In genomic region chr13:46273453-46274110, GRCm38 (mm10) we compare ENCODE assay signal across 9 mouse cellular contexts. TPM values are rescaled to one million over a fixed set of nuclear protein-coding genes. Genes with fewer than 3 reads are reported as not detected.
A peak's percentile ranks its signal among the peaks of the same experiment; 100 is the strongest.
DNase-seq lines count a peak whose midpoint lies in the region; ATAC-seq lines count a peak whose summit lies in the region.
"Had no signal": no experiment of that assay in that cellular context is flagged by ENCODE, and none has a peak within 500 bp of the region (broad histone marks: within the 10 kb centered on the region; RNA-seq: fewer than 3 reads in every experiment).

Stmnd1 (plus strand) TSS chr13:46273721.

- H3K4me2 ChIP-seq in embryonic facial prominence, embryonic 12.5 days (replicated peaks): peak within 1 kb of the TSS; percentile 47
- peak within 1 kb of the TSS; percentile 30 for H3K4me2 ChIP-seq in liver, embryonic 13.5 days

- 0 out of 2 replicates have a peak, but pooled peaks have one; percentile 31 for ATAC-seq in embryonic facial prominence, embryonic 12.5 days (ENCODE audit: insufficient number of reproducible peaks, insufficient read depth, low FRiP score, low TSS enrichment)
- no peak for ATAC-seq in liver, embryonic 13.5 days (ENCODE audit: low read depth)
- ATAC-seq in megakaryocyte progenitor cell, adult 5-6 weeks (replicated peaks; ENCODE audit: poor library complexity): no peak

- H3K27me3 ChIP-seq in embryonic facial prominence, embryonic 12.5 days: no peaks in the 10 kb centered on the region; the same call in 1 of the 2 replicates
- H3K27me3 ChIP-seq in liver, embryonic 13.5 days: peaks cover 4% of the 10 kb centered on the region; the same call in 1 of the 2 replicates

- peak within 1 kb of the TSS; percentile 7; the same call in 1 of the 2 replicates for H3K9ac ChIP-seq in embryonic facial prominence, embryonic 12.5 days
- no peak within 1 kb of the TSS for H3K9ac ChIP-seq in liver, embryonic 13.5 days

- DNase-seq in heart, postnatal 10 days: peak; percentile 36 to 55
- DNase-seq in liver, embryonic 13.5 days: no peak
- peak; percentile 64 for DNase-seq in retina, postnatal 1 day
- DNase-seq in layer of hippocampus, adult 11-12 months (ENCODE audit: low spot score): no peak
- no peak for DNase-seq in cerebellum, postnatal 10 days

- H3K9me3 ChIP-seq in embryonic facial prominence, embryonic 12.5 days: no peaks in the 10 kb centered on the region
- H3K9me3 ChIP-seq in liver, embryonic 13.5 days (replicated peaks): no peaks in the 10 kb centered on the region

- no peak within 1 kb of the TSS for H3K4me3 ChIP-seq in brown adipose tissue, adult 24 weeks (ENCODE audit: insufficient read depth, low read depth, low read length)
- H3K4me3 ChIP-seq in embryonic facial prominence, embryonic 12.5 days: 0 out of 2 replicates have a peak within 1 kb of the TSS, but pooled peaks have one; percentile 4
- no peak within 1 kb of the TSS for H3K4me3 ChIP-seq in liver, embryonic 13.5 days (replicated peaks)

- H3K27ac ChIP-seq in brown adipose tissue, adult 24 weeks (replicated peaks; ENCODE audit: low read depth, low read length): peak within 1 kb of the TSS; percentile 27
- peak within 1 kb of the TSS; percentile 61 for H3K27ac ChIP-seq in embryonic facial prominence, embryonic 12.5 days
- H3K27ac ChIP-seq in liver, embryonic 13.5 days: no peak within 1 kb of the TSS

- H3K36me3 ChIP-seq in embryonic facial prominence, embryonic 12.5 days: no peaks in the 10 kb centered on the region
- no peaks in the 10 kb centered on the region for H3K36me3 ChIP-seq in liver, embryonic 13.5 days

- 12% methylated on average over 8 of the region's 8 CpGs for WGBS in embryonic facial prominence, embryonic 12.5 days
- whole genome bisulfite sequencing in liver, embryonic 13.5 days (ENCODE audit: insufficient replicate concordance): 18% methylated on average over 7 of the region's 8 CpGs

- intact Hi-C loops in heart, postnatal 10 days (cut with DNase I): no loop called here

- H3K4me1 ChIP-seq in brown adipose tissue, adult 24 weeks (ENCODE audit: control insufficient read depth, insufficient read depth, insufficient read length, low read length): peaks cover 4% of the 10 kb centered on the region; the same call in 1 of the 2 replicates
- H3K4me1 ChIP-seq in embryonic facial prominence, embryonic 12.5 days: peaks cover 23% of the 10 kb centered on the region
- H3K4me1 ChIP-seq in liver, embryonic 13.5 days (replicated peaks): peaks cover 17% of the 10 kb centered on the region

RNA-seq across cellular contexts. Expression of gene Stmnd1, which starts in this region (rescaled TPM):
- 1.0 TPM in 1 of 2 replicates, not detected in the other for polyA plus RNA-seq in brown adipose tissue, adult 24 weeks (2012; ENCODE audit: insufficient read depth, insufficient read length, missing spikeins)
- polyA plus RNA-seq in embryonic facial prominence, embryonic 12.5 days (2016; fragmentation: Nextera tagmentation; extraction: Ambion mirVana): 0.31 and 0.50 TPM in 2 replicates
- total RNA-seq in heart, postnatal 10 days (2021): under 1 TPM; 0.50 TPM
- polyA plus RNA-seq in liver, embryonic 13.5 days (2015; fragmentation: Nextera tagmentation; extraction: Ambion mirVana): not detected in 2 replicates
- not detected in 2 replicates for total RNA-seq in megakaryocyte progenitor cell, adult 5-6 weeks (2015)
- not detected in 2 replicates for total RNA-seq in megakaryocyte progenitor cell, adult 5-6 weeks (2017)
- total RNA-seq: adrenal gland, postnatal 36 days had no signal

Comparison
In these comparisons a context has a peak if more than half of its experiments do, and no peak if none do; other contexts are left out.
1. Peak in ATAC-seq, H3K4me3 ChIP-seq, H3K27ac ChIP-seq, H3K9ac ChIP-seq and H3K4me2 ChIP-seq in embryonic facial prominence, embryonic 12.5 days; RNA of the gene not detected or under 1 TPM.
2. Peak in DNase-seq in heart, postnatal 10 days; RNA of the gene not detected or under 1 TPM.